In genomic region chr2:155834732-155835131, GRCm38 (mm10) we compare ENCODE assay signal across 30 mouse cellular contexts. TPM values are rescaled to one million over a fixed set of nuclear protein-coding genes. Genes with fewer than 3 reads are reported as not detected.
DNase-seq lines count a peak whose midpoint lies in the region; ATAC-seq and TF ChIP-seq lines count a peak whose summit lies in the region.
"Had no signal": no experiment of that assay in that cellular context is flagged by ENCODE, and none has a peak within 500 bp of the region (broad histone marks: within the 10 kb centered on the region; RNA-seq: fewer than 3 reads in every experiment).

TSS of gene Fam83c (minus strand) at chr2:155834854.

- no peak within 1 kb of the TSS for H3K4me3 ChIP-seq in intestine, postnatal 0 days (ENCODE audit: low read depth, low read length)
- no peak within 1 kb of the TSS for H3K4me3 ChIP-seq in intestine, embryonic 16.5 days (ENCODE audit: low read length)
- peak within 1 kb of the TSS; percentile 2; the same call in 1 of the 2 replicates for H3K4me3 ChIP-seq in ES-Bruce4 (ENCODE audit: low read depth, low read length)
- peak within 1 kb of the TSS; percentile 37 for H3K4me3 ChIP-seq in stomach, embryonic 16.5 days (replicated peaks; ENCODE audit: low read length)
- H3K4me3 ChIP-seq: forebrain, embryonic 10.5 days; heart, adult 2 months; heart, embryonic 13.5 days; midbrain, embryonic 10.5 days had no signal

- WGBS in intestine, postnatal 0 days, result 43% methylated on average over 9 of the region's 9 CpGs
- WGBS in intestine, embryonic 16.5 days, result 53% methylated on average over 9 of the region's 9 CpGs
- 25% methylated on average over 9 of the region's 9 CpGs for WGBS in large intestine, adult 2 months
- 58% methylated on average over 9 of the region's 9 CpGs for WGBS in stomach, embryonic 16.5 days

- no peaks in the 10 kb centered on the region for H3K27me3 ChIP-seq in intestine, postnatal 0 days (replicated peaks; ENCODE audit: control insufficient read depth, insufficient read depth, low read length)
- H3K27me3 ChIP-seq in intestine, embryonic 16.5 days (replicated peaks; ENCODE audit: control insufficient read depth, insufficient read depth, low read length), result no peaks in the 10 kb centered on the region
- no peaks in the 10 kb centered on the region for H3K27me3 ChIP-seq in ES-Bruce4 (ENCODE audit: control insufficient read depth, insufficient read depth, low read length, poor library complexity, severe bottlenecking)
- H3K27me3 ChIP-seq in stomach, embryonic 16.5 days (ENCODE audit: control insufficient read depth, insufficient read depth, low read length), result no peaks in the 10 kb centered on the region

- TF ChIP-seq EP300 in ES-Bruce4 (IDR thresholded peaks at IDR 0.05; ENCODE audit: insufficient read depth, low read depth, low read length), result no peak

- TF ChIP-seq POLR2A in ES-Bruce4 (IDR thresholded peaks at IDR 0.05; ENCODE audit: insufficient read depth, low read length), result no peak

- H3K27ac ChIP-seq in intestine, postnatal 0 days (ENCODE audit: low read depth, low read length), result no peak within 1 kb of the TSS
- no peak within 1 kb of the TSS for H3K27ac ChIP-seq in intestine, embryonic 16.5 days (ENCODE audit: low read length)
- H3K27ac ChIP-seq in ES-Bruce4 (ENCODE audit: insufficient read depth, low read length), result no peak within 1 kb of the TSS
- H3K27ac ChIP-seq in stomach, embryonic 16.5 days (ENCODE audit: low read length), result peak within 1 kb of the TSS; percentile 49
- H3K27ac ChIP-seq: forebrain, embryonic 10.5 days; heart, adult 2 months; heart, embryonic 13.5 days; hindbrain, embryonic 14.5 days; macrophage; midbrain, embryonic 10.5 days had no signal

- peak; percentile 57 for DNase-seq in large intestine, adult 2 months (ENCODE audit: low read depth, low spot score)
- no peak for DNase-seq in layer of hippocampus, postnatal 14 days (ENCODE audit: low spot score in 2 of 2)
- DNase-seq in right cerebral cortex, postnatal 25 days, result no peak
- DNase-seq: adrenal gland, adult 8-10 months; B cell, adult 2 months; cerebellum, adult 2 months; cerebellum, postnatal 25 days; embryo, embryonic 11 days; gastrocnemius, postnatal 36 days; heart, adult 2 months; kidney, postnatal 25 days; liver, postnatal 0 days; right cerebral cortex, postnatal 4 days had no signal

- H3K4me1 ChIP-seq in intestine, postnatal 0 days (replicated peaks; ENCODE audit: control insufficient read depth, insufficient read depth, low read length), result no peaks in the 10 kb centered on the region
- H3K4me1 ChIP-seq in intestine, embryonic 16.5 days (ENCODE audit: control insufficient read depth, insufficient read depth, low read length), result peaks cover 5% of the 10 kb centered on the region; the same call in 1 of the 2 replicates
- H3K4me1 ChIP-seq in ES-Bruce4 (ENCODE audit: control insufficient read depth, insufficient read depth, low read length), result no peaks in the 10 kb centered on the region
- H3K4me1 ChIP-seq in stomach, embryonic 16.5 days (ENCODE audit: control insufficient read depth, insufficient read depth, low read length), result no peaks in the 10 kb centered on the region
- H3K4me1 ChIP-seq: heart, embryonic 13.5 days had no signal

- no peaks in the 10 kb centered on the region for H3K36me3 ChIP-seq in intestine, postnatal 0 days (ENCODE audit: control insufficient read depth, insufficient read depth)
- H3K36me3 ChIP-seq in intestine, embryonic 16.5 days (ENCODE audit: control insufficient read depth, insufficient read depth, low read length), result no peaks in the 10 kb centered on the region
- no peaks in the 10 kb centered on the region for H3K36me3 ChIP-seq in ES-Bruce4 (ENCODE audit: control insufficient read depth, insufficient read depth, low read length, poor library complexity, severe bottlenecking)
- no peaks in the 10 kb centered on the region for H3K36me3 ChIP-seq in stomach, embryonic 16.5 days (ENCODE audit: control insufficient read depth, insufficient read depth, low read length)
- H3K36me3 ChIP-seq: forebrain, embryonic 10.5 days; heart, embryonic 13.5 days; midbrain, embryonic 10.5 days had no signal

- no peaks in the 10 kb centered on the region for H3K9me3 ChIP-seq in intestine, postnatal 0 days (ENCODE audit: control insufficient read depth)
- H3K9me3 ChIP-seq in intestine, embryonic 16.5 days (ENCODE audit: control insufficient read depth, low read length), result no peaks in the 10 kb centered on the region
- H3K9me3 ChIP-seq in ES-Bruce4 (replicated peaks; ENCODE audit: control insufficient read depth, insufficient read depth, low read length, poor library complexity, severe bottlenecking), result no peaks in the 10 kb centered on the region
- no peaks in the 10 kb centered on the region for H3K9me3 ChIP-seq in stomach, embryonic 16.5 days (replicated peaks; ENCODE audit: control insufficient read depth, low read length)
- H3K9me3 ChIP-seq: forebrain, embryonic 10.5 days; heart, embryonic 13.5 days; midbrain, embryonic 10.5 days had no signal

- no peak within 1 kb of the TSS for H3K9ac ChIP-seq in intestine, postnatal 0 days (ENCODE audit: low read depth, low read length)
- no peak within 1 kb of the TSS for H3K9ac ChIP-seq in intestine, embryonic 16.5 days (ENCODE audit: low read depth, low read length)
- H3K9ac ChIP-seq in ES-Bruce4 (ENCODE audit: low read depth, poor library complexity, severe bottlenecking), result no peak within 1 kb of the TSS
- peak within 1 kb of the TSS; percentile 66 for H3K9ac ChIP-seq in stomach, embryonic 16.5 days (ENCODE audit: low read length)
- H3K9ac ChIP-seq: heart, embryonic 13.5 days; hindbrain, embryonic 14.5 days; liver, postnatal 0 days had no signal

- TF ChIP-seq CTCF in intestine, postnatal 0 days (IDR thresholded peaks at IDR 0.05; ENCODE audit: low read depth), result no peak
- TF ChIP-seq CTCF in ES-Bruce4 (IDR thresholded peaks at IDR 0.05; ENCODE audit: low read depth, low read length), result no peak

- ATAC-seq in intestine, postnatal 0 days, result peak; percentile 45; the same call in 1 of the 2 replicates
- no peak; the same call in 1 of the 2 replicates for ATAC-seq in intestine, embryonic 16.5 days
- ATAC-seq in stomach, embryonic 16.5 days (ENCODE audit: insufficient read depth, low FRiP score), result peak; percentile 77
- ATAC-seq: activated CD4-positive, CD25-positive, alpha-beta regulatory T cell, adult 4 months; liver, postnatal 0 days; lung, postnatal 0 days; midbrain, embryonic 16.5 days had no signal

- 0 out of 2 replicates have a peak within 1 kb of the TSS, but pooled peaks have one; percentile 9 for H3K4me2 ChIP-seq in intestine, postnatal 0 days (replicated peaks; ENCODE audit: low read depth)
- no peak within 1 kb of the TSS for H3K4me2 ChIP-seq in intestine, embryonic 16.5 days (ENCODE audit: low read depth, low read length)
- peak within 1 kb of the TSS; percentile 20 for H3K4me2 ChIP-seq in stomach, embryonic 16.5 days (ENCODE audit: low read depth, low read length)
- H3K4me2 ChIP-seq: heart, embryonic 13.5 days; hindbrain, embryonic 14.5 days; liver, embryonic 11.5 days had no signal

RNA-seq across cellular contexts. Expression of gene Fam83c, which starts in this region (rescaled TPM):
- 0.31 and 0.37 TPM in 2 replicates for polyA plus RNA-seq in intestine, postnatal 0 days (2015; fragmentation: Nextera tagmentation; extraction: Ambion mirVana)
- polyA plus RNA-seq in intestine, embryonic 16.5 days (2015; fragmentation: Nextera tagmentation; extraction: Ambion mirVana), result 0.33 and 0.35 TPM in 2 replicates
- 0.30 and 0.50 TPM in 2 replicates for polyA plus RNA-seq in ES-Bruce4 (2011; ENCODE audit: insufficient read depth, insufficient read length, low read depth, missing spikeins)
- polyA plus RNA-seq in large intestine, adult 2 months (2012; rRNA removed), result 0.97 and 1.7 TPM in 2 replicates
- 5.4 and 5.8 TPM in 2 replicates for polyA plus RNA-seq in stomach, embryonic 16.5 days (2015; fragmentation: Nextera tagmentation; extraction: Ambion mirVana)
- not detected for total RNA-seq in layer of hippocampus, postnatal 14 days (2021)
- total RNA-seq: gastrocnemius, postnatal 36 days; heart, adult 2 months; heart, postnatal 25 days; layer of hippocampus, adult 8-10 months; left cerebral cortex, postnatal 36 days had no signal
- polyA plus RNA-seq: activated CD4-positive, CD25-positive, alpha-beta regulatory T cell, adult 4 months; cerebellum, adult 2 months; heart, adult 2 months; lung, postnatal 0 days; macrophage; testis, adult 2 months had no signal

Comparison
In these comparisons a context has a peak if more than half of its experiments do, and no peak if none do; other contexts are left out.
1. Peak in ATAC-seq and H3K4me2 ChIP-seq in intestine, postnatal 0 days; RNA of the gene not detected or under 1 TPM.
2. H3K4me3 ChIP-seq: peak in ES-Bruce4 (single experiment) and stomach, embryonic 16.5 days (single experiment); none in intestine, postnatal 0 days (single experiment) and intestine, embryonic 16.5 days (single experiment).